Mouse (Mus musculus): Measurements from ENCODE around the gene 6030452D12Rik.

GRCm38 (mm10) chr8:106556068-106556645 is 55.8 kb downstream of the 6030452D12Rik start:
- TF ChIP-seq POLR2A (IDR thresholded peaks at IDR 0.05; ENCODE audit: low read depth, low read length) (no peak), CTCF (conservative IDR thresholded peaks at IDR 0.05; ENCODE audit: insufficient read depth, insufficient read length, low read depth, low read length) (no peak)
